Mouse (Mus musculus): ENCODE data around the gene Gja6. TPM values are rescaled to one million over a fixed set of nuclear protein-coding genes. Genes with fewer than 3 reads are reported as not detected.
A peak's percentile ranks its signal among the peaks of the same experiment; 100 is the strongest.

Gene Gja6
- polyA plus RNA-seq, 1 experiment from 2014 or later = 0.10 TPM

GRCm38 (mm10) chrX:160866576-160866975 is 40.3 kb downstream of the Gja6 start:
- Histone ChIP-seq H3K4me2 (no peak overlapping the region), H3K9ac (no peak overlapping the region), H3K4me1 (0 out of 2 replicates have a peak, but pooled peaks cover 5% of the 10 kb centered on the region), H3K27me3 (replicated peaks) (peaks cover 12% of the 10 kb centered on the region), H3K36me3 (replicated peaks) (no peaks in the 10 kb centered on the region), H3K4me3 (no peak overlapping the region), H3K27ac (no peak overlapping the region), H3K9me3 (no peaks in the 10 kb centered on the region)
- WGBS = 87% methylated on average over 4 of the region's 4 CpGs
- ATAC-seq (replicated peaks) = no peak

- no peak for ATAC-seq (replicated peaks)
- Histone ChIP-seq H3K4me1 (0 out of 2 replicates have a peak, but pooled peaks cover 5% of the 10 kb centered on the region), H3K27ac (no peak overlapping the region)
These were observed 41.8 kb downstream of the Gja6 start for GRCm38 (mm10) chrX:160865022-160865421.

GRCm38 (mm10) chrX:160863689-160864383 is 43.0 kb downstream of the Gja6 start:
- WGBS = 47% methylated on average over 4 of the region's 4 CpGs

More at GRCm38 (mm10) chrX:160865022-160865421, 41.8 kb downstream of the Gja6 start:
- Histone ChIP-seq H3K9ac (no peak overlapping the region), H3K36me3 (replicated peaks) (no peaks in the 10 kb centered on the region), H3K4me3 (no peak overlapping the region), H3K9me3 (no peaks in the 10 kb centered on the region), H3K27me3 (replicated peaks) (peaks cover 12% of the 10 kb centered on the region), H3K4me2 (no peak overlapping the region)
- 24% methylated on average over 4 of the region's 4 CpGs for WGBS

More at GRCm38 (mm10) chrX:160863689-160864383, 43.0 kb downstream of the Gja6 start:
- H3K4me2 ChIP-seq = no peak overlapping the region
- peaks cover 12% of the 10 kb centered on the region; the same call in 1 of the 2 replicates for H3K27me3 ChIP-seq (replicated peaks)
- 0 out of 2 replicates have a peak, but pooled peaks cover 5% of the 10 kb centered on the region for H3K4me1 ChIP-seq
- ATAC-seq (replicated peaks) = 0 out of 2 replicates have a peak, but pooled peaks have one; percentile 37
- no peak overlapping the region for H3K9ac ChIP-seq
- no peak overlapping the region for H3K4me3 ChIP-seq
- no peaks in the 10 kb centered on the region for H3K9me3 ChIP-seq
- no peaks in the 10 kb centered on the region for H3K36me3 ChIP-seq (replicated peaks)
- H3K27ac ChIP-seq = no peak overlapping the region

Other genes starting within 250 kb of the Gja6 start
- 0.24 and 0.34 TPM in 2 replicates for gene Ppef1, start 171.3 kb downstream of the Gja6 start, polyA plus RNA-seq (2015; fragmentation: Nextera tagmentation; extraction: Ambion mirVana)
- 0.06 and 0.17 TPM in 2 replicates for gene Rs1, start 139.0 kb downstream of the Gja6 start, polyA plus RNA-seq (2015; fragmentation: Nextera tagmentation; extraction: Ambion mirVana)
- gene Cdkl5, start 87.7 kb upstream of the Gja6 start, polyA plus RNA-seq (2015; fragmentation: Nextera tagmentation; extraction: Ambion mirVana) = 4.2 TPM in 2 replicates
- gene Scml2, start 210.1 kb upstream of the Gja6 start, polyA plus RNA-seq (2015; fragmentation: Nextera tagmentation; extraction: Ambion mirVana) = 2.4 and 3.1 TPM in 2 replicates